Mouse (Mus musculus): ENCODE data around the gene Stxbp3. TPM values are rescaled to one million over a fixed set of nuclear protein-coding genes. Genes with fewer than 3 reads are reported as not detected.
A peak's percentile ranks its signal among the peaks of the same experiment; 100 is the strongest.

Stxbp3 gene
- polyA plus RNA-seq, 1 experiment, result 12.3 TPM

DNA sequence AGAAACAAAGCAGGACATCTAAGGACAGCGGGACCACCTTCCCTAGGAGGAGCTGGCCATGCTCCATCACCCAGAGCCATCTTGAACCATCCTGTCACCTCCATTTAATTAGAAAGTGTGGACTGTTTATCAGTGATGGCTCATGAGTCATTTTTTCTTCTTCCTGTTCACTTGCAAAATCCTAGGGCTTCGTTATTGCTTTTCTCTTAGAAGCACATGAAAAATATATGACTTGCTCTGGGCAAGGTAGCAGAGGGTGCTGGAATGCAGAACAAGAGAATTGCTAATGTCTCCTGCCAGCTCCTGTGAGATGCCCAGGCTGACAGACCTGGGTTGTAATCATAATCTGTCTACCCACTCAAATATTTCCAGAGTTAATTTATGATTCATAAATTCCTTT is 20.5 kb upstream of the Stxbp3 start:
- no peak for TF ChIP-seq FOSL1 (IDR thresholded peaks at IDR 0.05; ENCODE audit: insufficient read depth, low read length, poor library complexity, severe bottlenecking)
- TF ChIP-seq CEBPB (IDR thresholded peaks at IDR 0.05; ENCODE audit: low read depth), result peak; percentile 46
- no peak for TF ChIP-seq CTCF (IDR thresholded peaks at IDR 0.05; ENCODE audit: control insufficient read depth, insufficient read depth, insufficient read length)
- TF ChIP-seq MYOD1 (IDR thresholded peaks at IDR 0.05; ENCODE audit: control insufficient read depth, insufficient read length, low read depth), result no peak
- TF ChIP-seq MAX (IDR thresholded peaks at IDR 0.05), result no peak

DNA sequence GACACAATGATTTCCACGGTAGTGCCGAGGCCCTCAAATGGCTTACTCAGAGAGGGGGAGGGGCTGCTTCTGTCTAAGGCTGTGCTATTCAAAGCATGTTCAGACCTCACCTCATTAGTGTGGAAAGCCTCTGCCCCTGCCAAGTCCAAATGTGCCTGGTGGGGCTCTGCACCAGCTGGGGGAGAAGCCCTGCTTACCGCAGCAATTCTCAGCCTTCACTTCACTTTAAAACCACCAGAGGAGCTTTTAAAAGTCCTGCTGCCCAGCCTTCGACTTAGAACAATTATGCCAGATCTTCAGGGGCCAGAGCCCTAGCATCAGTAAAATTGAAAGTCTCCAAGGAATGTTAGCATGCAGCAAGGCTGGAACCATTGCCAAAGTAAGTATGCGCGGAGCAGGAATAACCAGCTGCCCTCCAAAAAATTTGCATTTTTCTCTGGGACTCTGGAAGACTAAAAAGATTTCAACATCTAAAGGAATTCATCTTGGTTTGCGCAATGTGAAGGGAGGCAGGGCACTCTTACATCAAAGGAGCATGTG is 18.0 kb upstream of the Stxbp3 start:
- H3K36me3 ChIP-seq (ENCODE audit: control insufficient read depth, insufficient read depth), result no peaks in the 10 kb centered on the region
- H3ac ChIP-seq (ENCODE audit: control insufficient read depth, insufficient read length, low read depth), result no peak overlapping the region
- H3K79me3 ChIP-seq (ENCODE audit: low read depth), result no peaks in the 10 kb centered on the region
- no peaks in the 10 kb centered on the region for H3K27me3 ChIP-seq (ENCODE audit: control insufficient read depth, insufficient read depth, insufficient read length)
- no peak overlapping the region for H3K4me3 ChIP-seq (ENCODE audit: insufficient read depth, poor library complexity, severe bottlenecking)
- H3K79me2 ChIP-seq (ENCODE audit: control insufficient read depth, insufficient read depth), result no peaks in the 10 kb centered on the region
- TF ChIP-seq CEBPB (IDR thresholded peaks at IDR 0.05; ENCODE audit: low read depth) (peak; percentile 94), MAX (IDR thresholded peaks at IDR 0.05) (no peak)

More for the DNA sequence above, 20.5 kb upstream of the Stxbp3 start:
- H3K36me3 ChIP-seq (ENCODE audit: control insufficient read depth, insufficient read depth), result no peaks in the 10 kb centered on the region
- H3K79me3 ChIP-seq (ENCODE audit: low read depth), result no peaks in the 10 kb centered on the region
- no peak overlapping the region for H3K4me3 ChIP-seq (ENCODE audit: insufficient read depth, poor library complexity, severe bottlenecking)
- no peak overlapping the region for H3ac ChIP-seq (ENCODE audit: control insufficient read depth, insufficient read length, low read depth)
- H3K79me2 ChIP-seq (ENCODE audit: control insufficient read depth, insufficient read depth), result no peaks in the 10 kb centered on the region
- no peaks in the 10 kb centered on the region for H3K27me3 ChIP-seq (ENCODE audit: control insufficient read depth, insufficient read depth, insufficient read length)

DNA sequence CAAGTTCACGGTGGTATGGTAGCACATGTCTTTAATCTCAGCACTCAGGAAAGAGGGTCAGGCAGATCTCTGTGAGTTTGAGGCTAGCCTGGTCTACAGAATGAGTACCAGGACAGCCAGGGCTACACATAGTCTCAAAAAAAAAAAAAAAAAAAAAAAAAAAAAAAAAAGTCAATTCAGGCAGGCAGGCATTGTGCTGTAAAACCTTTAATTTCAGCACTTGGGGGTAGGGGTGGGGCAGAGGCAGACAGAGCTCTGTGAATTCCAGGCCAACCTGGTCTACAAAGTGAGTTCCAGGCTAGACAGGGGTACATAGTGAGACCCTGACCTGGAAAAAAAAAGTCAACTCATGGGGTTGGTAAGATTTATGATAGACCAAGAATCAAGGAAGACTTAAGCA is 17.4 kb upstream of the Stxbp3 start:
- Histone ChIP-seq H3K79me2 (ENCODE audit: control insufficient read depth, insufficient read depth) (no peaks in the 10 kb centered on the region), H3K4me3 (ENCODE audit: insufficient read depth, poor library complexity, severe bottlenecking) (no peak overlapping the region), H3K36me3 (ENCODE audit: control insufficient read depth, insufficient read depth) (no peaks in the 10 kb centered on the region), H3K79me3 (ENCODE audit: low read depth) (no peaks in the 10 kb centered on the region), H3ac (ENCODE audit: control insufficient read depth, insufficient read length, low read depth) (no peak overlapping the region), H3K27me3 (ENCODE audit: control insufficient read depth, insufficient read depth, insufficient read length) (no peaks in the 10 kb centered on the region)
- TF ChIP-seq CTCF (IDR thresholded peaks at IDR 0.05; ENCODE audit: control insufficient read depth, insufficient read depth, insufficient read length), result no peak
- no peak for TF ChIP-seq FOSL1 (IDR thresholded peaks at IDR 0.05; ENCODE audit: insufficient read depth, low read length, poor library complexity, severe bottlenecking)
- no peak for TF ChIP-seq CEBPB (IDR thresholded peaks at IDR 0.05; ENCODE audit: low read depth)

DNA sequence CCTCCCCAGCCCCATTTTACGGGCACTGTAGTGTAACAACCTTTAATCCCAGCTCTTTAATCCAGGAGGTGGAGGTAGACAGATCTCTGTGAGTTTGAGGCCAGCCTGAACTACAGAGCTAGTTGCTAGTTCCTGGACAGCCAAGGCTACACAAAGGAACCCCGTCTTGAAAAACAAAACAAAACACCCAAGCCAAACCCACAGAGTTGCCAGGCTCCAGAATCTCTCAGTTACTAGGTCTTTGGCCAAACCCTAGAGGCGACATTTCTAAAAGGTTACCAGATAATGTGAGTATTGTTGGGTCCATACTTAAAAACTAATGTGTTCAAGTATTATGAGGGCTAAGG is 16.8 kb upstream of the Stxbp3 start:
- H3K79me2 ChIP-seq (ENCODE audit: control insufficient read depth, insufficient read depth), result no peaks in the 10 kb centered on the region
- H3K36me3 ChIP-seq (ENCODE audit: control insufficient read depth, insufficient read depth), result no peaks in the 10 kb centered on the region
- H3K27me3 ChIP-seq (ENCODE audit: control insufficient read depth, insufficient read depth, insufficient read length), result no peaks in the 10 kb centered on the region
- no peak overlapping the region for H3K4me3 ChIP-seq (ENCODE audit: insufficient read depth, poor library complexity, severe bottlenecking)
- no peaks in the 10 kb centered on the region for H3K79me3 ChIP-seq (ENCODE audit: low read depth)
- TF ChIP-seq USF1 (IDR thresholded peaks at IDR 0.05; ENCODE audit: low read depth), result no peak
- TF ChIP-seq MYOD1 (IDR thresholded peaks at IDR 0.05; ENCODE audit: control insufficient read depth, insufficient read length, low read depth), result no peak
- no peak for TF ChIP-seq MAX (IDR thresholded peaks at IDR 0.05)
- TF ChIP-seq CEBPB (IDR thresholded peaks at IDR 0.05; ENCODE audit: low read depth), result no peak
- no peak for TF ChIP-seq MYOG (IDR thresholded peaks at IDR 0.05; ENCODE audit: control insufficient read depth, extremely low read depth, insufficient read length)
- TF ChIP-seq FOSL1 (IDR thresholded peaks at IDR 0.05; ENCODE audit: insufficient read depth, low read length, poor library complexity, severe bottlenecking), result no peak
- TF ChIP-seq CTCF (IDR thresholded peaks at IDR 0.05; ENCODE audit: control insufficient read depth, insufficient read depth, insufficient read length), result no peak
- H3ac ChIP-seq (ENCODE audit: control insufficient read depth, insufficient read length, low read depth), result no peak overlapping the region

DNA sequence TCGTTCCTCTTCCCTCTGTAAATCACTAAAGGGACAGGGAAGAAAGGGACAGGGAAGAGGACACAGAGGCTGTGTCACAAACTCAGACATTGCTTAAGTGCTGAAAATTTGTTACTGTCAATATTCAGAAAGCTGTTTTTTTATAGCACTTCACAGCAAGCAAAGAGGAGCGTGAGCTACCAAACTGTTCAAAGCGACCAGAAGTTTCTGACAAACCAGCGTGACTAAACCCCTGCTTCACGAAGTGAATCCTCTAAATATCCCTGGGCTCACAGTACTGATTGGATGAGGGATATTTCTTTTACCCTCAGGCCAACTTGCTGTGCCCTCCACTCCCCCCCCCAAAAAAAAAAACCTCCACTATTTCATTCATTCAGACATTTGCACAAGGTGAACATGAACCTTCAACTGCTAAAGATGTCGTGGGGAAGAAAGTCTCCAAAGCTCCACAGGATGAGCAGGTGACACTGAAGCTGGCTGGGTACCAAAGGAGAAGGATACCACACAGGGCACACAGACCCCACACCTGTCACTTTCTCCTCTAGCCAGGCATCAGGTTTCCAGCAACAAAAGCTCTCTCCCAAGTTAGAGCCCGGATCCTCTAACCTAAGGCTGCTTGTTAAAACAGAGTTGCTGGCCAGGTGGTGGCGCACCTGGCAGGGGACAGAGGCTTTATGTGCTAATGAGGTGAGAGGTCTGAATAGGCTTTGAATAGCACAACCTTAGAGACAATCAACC is 16.2 kb upstream of the Stxbp3 start:
- H3K36me3 ChIP-seq (ENCODE audit: control insufficient read depth, insufficient read depth), result no peaks in the 10 kb centered on the region
- no peaks in the 10 kb centered on the region for H3K27me3 ChIP-seq (ENCODE audit: control insufficient read depth, insufficient read depth, insufficient read length)
- H3K79me3 ChIP-seq (ENCODE audit: low read depth), result no peaks in the 10 kb centered on the region
- H3K4me3 ChIP-seq (ENCODE audit: insufficient read depth, poor library complexity, severe bottlenecking), result no peak overlapping the region
- no peak overlapping the region for H3ac ChIP-seq (ENCODE audit: control insufficient read depth, insufficient read length, low read depth)
- H3K79me2 ChIP-seq (ENCODE audit: control insufficient read depth, insufficient read depth), result no peaks in the 10 kb centered on the region
- TF ChIP-seq MAX (IDR thresholded peaks at IDR 0.05), result no peak
- TF ChIP-seq CEBPB (IDR thresholded peaks at IDR 0.05; ENCODE audit: low read depth), result no peak
- no peak for TF ChIP-seq MYOG (IDR thresholded peaks at IDR 0.05; ENCODE audit: control insufficient read depth, extremely low read depth, insufficient read length)
- TF ChIP-seq CTCF (IDR thresholded peaks at IDR 0.05; ENCODE audit: control insufficient read depth, insufficient read depth, insufficient read length), result no peak
- no peak for TF ChIP-seq MYOD1 (IDR thresholded peaks at IDR 0.05; ENCODE audit: control insufficient read depth, insufficient read length, low read depth)
- TF ChIP-seq FOSL1 (IDR thresholded peaks at IDR 0.05; ENCODE audit: insufficient read depth, low read length, poor library complexity, severe bottlenecking), result no peak
- TF ChIP-seq USF1 (IDR thresholded peaks at IDR 0.05; ENCODE audit: low read depth), result no peak

DNA sequence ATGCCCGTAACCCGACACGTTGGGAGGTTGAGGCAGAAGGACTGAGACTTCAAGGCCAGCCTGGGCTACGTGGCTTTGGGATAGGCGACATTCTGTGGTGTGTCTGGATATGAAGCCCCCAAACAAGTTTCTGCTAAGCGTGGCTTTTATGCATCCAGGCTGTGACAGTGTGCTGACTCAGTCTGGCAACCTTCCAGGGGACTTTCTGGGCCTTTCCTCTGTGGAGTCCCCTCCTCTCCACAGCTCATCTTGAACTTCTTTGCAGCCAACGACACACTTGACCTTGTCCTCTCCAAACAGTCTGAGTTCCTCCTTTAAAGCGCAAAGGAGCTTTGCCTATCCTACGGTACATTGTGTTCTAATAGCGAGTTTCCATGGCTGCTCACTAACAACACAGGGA is 15.5 kb upstream of the Stxbp3 start:
- no peaks in the 10 kb centered on the region for H3K79me2 ChIP-seq (ENCODE audit: control insufficient read depth, insufficient read depth)
- H3ac ChIP-seq (ENCODE audit: control insufficient read depth, insufficient read length, low read depth), result no peak overlapping the region
- H3K79me3 ChIP-seq (ENCODE audit: low read depth), result no peaks in the 10 kb centered on the region
- no peaks in the 10 kb centered on the region for H3K36me3 ChIP-seq (ENCODE audit: control insufficient read depth, insufficient read depth)
- TF ChIP-seq MAX (IDR thresholded peaks at IDR 0.05), result peak; percentile 29
- TF ChIP-seq MYOG (IDR thresholded peaks at IDR 0.05; ENCODE audit: control insufficient read depth, extremely low read depth, insufficient read length), result no peak
- TF ChIP-seq FOSL1 (IDR thresholded peaks at IDR 0.05; ENCODE audit: insufficient read depth, low read length, poor library complexity, severe bottlenecking), result peak; percentile 41
- H3K27me3 ChIP-seq (ENCODE audit: control insufficient read depth, insufficient read depth, insufficient read length), result no peaks in the 10 kb centered on the region
- H3K4me3 ChIP-seq (ENCODE audit: insufficient read depth, poor library complexity, severe bottlenecking), result no peak overlapping the region

Measured in C2C12 (cell line).